Mouse (Mus musculus) liver, postnatal 0 days (tissue): ENCODE results near the gene Bid.

Source experiments
- CTCF ChIP-seq: sonication (generic); IDR thresholded peaks from 2 replicates; pipeline ENCODE4 v1.5.1; 2016; ENCODE audit warnings: antibody characterized with exemption, low read depth
- EP300 ChIP-seq: IDR thresholded peaks from 2 replicates; pipeline ENCODE4 v1.6.1; 2016; ENCODE audit warnings: antibody characterized with exemption, low read depth, mild to moderate bottlenecking

- TF ChIP-seq CTCF (no peak), EP300 (no peak)
These were observed 38.6 kb upstream of the Bid start for GRCm38 (mm10) chr6:120955215-120955614.
